Mouse (Mus musculus) kidney, adult 2 months (tissue): ENCODE measurements around the gene Cyfip2. TPM values are rescaled to one million over a fixed set of nuclear protein-coding genes. Genes with fewer than 3 reads are reported as not detected.
A peak's percentile ranks its signal among the peaks of the same experiment; 100 is the strongest.

Experiments
- DNase-seq: peaks from one replicate; pipeline ENCODE4 v3.0.0; 2021
- H3K27ac ChIP-seq: fragments of 200-500 bp; 2 replicates; pipeline ENCODE4 v1.5.1; 2012; ENCODE audit warnings: low read depth, low read length, control low read depth, inconsistent platforms; ENCODE audit not compliant: insufficient read depth
- H3K27me3 ChIP-seq: fragments of 200-500 bp; replicated peaks from 2 replicates; pipeline ENCODE4 v1.6.1; 2012; ENCODE audit warnings: mild to moderate bottlenecking, moderate library complexity, low read length, inconsistent platforms; ENCODE audit not compliant: control insufficient read depth, insufficient read depth
- H3K36me3 ChIP-seq: fragments of 200-500 bp; 2 replicates; pipeline ENCODE4 v1.6.1; 2012; ENCODE audit warnings: mild to moderate bottlenecking, moderate library complexity, low read length, inconsistent platforms; ENCODE audit not compliant: control insufficient read depth, insufficient read depth
- H3K4me1 ChIP-seq: fragments of 200-500 bp; 2 replicates; pipeline ENCODE4 v1.6.1; 2011; ENCODE audit warnings: low read length; ENCODE audit not compliant: control insufficient read depth, insufficient read depth
- H3K4me3 ChIP-seq: fragments of 200-500 bp; 2 replicates; pipeline ENCODE4 v1.5.1; 2011; ENCODE audit warnings: mild to moderate bottlenecking, low read depth, low read length, control low read depth; ENCODE audit not compliant: insufficient read depth
- CTCF ChIP-seq: fragments of 200-500 bp; conservative IDR thresholded peaks from 2 replicates; pipeline ENCODE4 v1.5.1; 2011; ENCODE audit warnings: low read depth, mild to moderate bottlenecking, control low read depth, low read length, moderate library complexity, mixed read lengths; ENCODE audit not compliant: insufficient read depth, insufficient read length
- POLR2A ChIP-seq: fragments of 200-500 bp; IDR thresholded peaks from one replicate; pipeline ENCODE4 v1.6.1; 2011; ENCODE audit warnings: low read depth, low read length, control low read depth
- WGBS: fragments of 180-500 bp; shearing (Covaris S2); methylation state at CpG from one replicate; pipeline ENCODE4 v1.1.7; 2018; 5-methylcytosine and 5-hydroxymethylcytosine counted together
- polyA plus RNA-seq: library from polyadenylated mRNA; depleted of rRNA; stranded (reverse); fragments of >200 nt; gene quantifications from 2 replicates; pipeline ENCODE4 v1.2.3, GENCODE M21; 2012

Cyfip2 gene
- polyA plus RNA-seq, 1 experiment = 71.1 TPM

DNA sequence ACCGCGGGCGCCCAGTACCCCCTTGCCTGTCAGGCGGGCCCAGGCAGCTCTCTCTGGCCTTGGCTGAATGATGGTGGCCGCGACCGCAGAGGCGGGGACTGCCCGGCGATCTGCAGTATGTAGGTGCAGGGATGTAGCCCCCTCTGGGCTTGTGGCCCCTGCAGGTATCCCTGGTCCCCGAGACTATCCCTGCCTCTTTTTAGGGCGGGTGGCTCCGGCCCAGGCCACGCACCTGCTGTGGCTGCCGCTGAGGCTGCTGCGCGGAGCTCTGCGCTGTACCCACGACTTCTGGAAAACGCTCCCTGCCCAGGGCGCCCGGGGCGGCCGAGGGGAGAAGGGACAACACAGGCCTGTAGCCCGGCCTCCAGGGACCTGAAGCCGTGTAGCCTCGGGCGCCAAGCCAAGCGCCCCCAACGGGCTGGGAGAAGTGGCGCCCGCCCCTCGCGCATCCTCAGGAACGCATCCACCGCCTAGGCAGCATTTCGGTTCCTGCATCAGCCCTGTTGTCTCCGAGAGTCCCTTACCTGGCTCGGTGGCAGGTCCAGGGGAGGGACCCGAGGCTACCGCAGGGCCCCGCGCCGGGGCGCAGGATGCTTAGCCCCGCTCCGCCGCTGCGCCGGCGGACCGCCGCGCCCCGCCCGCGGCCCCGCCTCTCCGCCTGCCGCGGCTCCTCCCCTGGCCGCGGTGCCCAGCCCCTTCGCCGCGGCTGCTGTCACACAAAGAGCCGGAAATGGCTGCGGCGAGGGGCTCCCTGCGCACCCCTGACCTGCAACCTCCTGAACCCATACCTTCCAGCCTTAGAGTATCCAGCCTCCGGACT is 746 bp downstream of the Cyfip2 start:
- WGBS = 1% methylated on average over 71 of the region's 71 CpGs

DNA sequence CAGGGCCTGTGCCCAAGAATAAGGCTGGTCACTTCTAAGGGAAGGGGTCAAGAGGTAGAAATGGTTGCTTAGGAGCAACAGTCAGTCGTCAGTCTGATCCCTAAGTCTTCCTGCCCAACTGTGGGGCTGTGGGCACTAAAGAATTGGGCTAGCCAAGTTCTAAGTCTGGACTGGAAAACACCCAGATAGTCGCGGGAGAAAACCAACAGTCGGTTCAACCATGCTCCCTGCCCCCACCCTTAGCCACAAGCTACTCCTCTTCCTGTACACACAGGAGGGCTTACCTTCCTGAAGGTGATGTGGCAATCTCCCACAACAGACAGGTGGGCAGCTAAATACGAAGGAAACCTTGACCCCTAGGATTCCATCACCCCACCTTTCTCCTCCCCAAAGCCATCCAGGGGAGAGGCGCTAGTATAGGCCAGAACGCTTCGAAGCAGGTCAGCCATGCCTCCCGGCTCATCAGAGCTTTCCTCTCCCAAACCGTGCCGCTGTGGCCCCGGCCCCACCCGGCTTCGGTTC is 1.4 kb downstream of the Cyfip2 start:
- peak overlapping the region; percentile 85 for H3K27ac ChIP-seq
- no peaks in the 10 kb centered on the region for H3K27me3 ChIP-seq
- no peak for TF ChIP-seq POLR2A
- no peak for TF ChIP-seq CTCF
- 8% methylated on average over 14 of the region's 14 CpGs for WGBS
- peak; percentile 47 for DNase-seq
- H3K36me3 ChIP-seq = no peaks in the 10 kb centered on the region
- peak overlapping the region; percentile 98 for H3K4me3 ChIP-seq
- peaks cover 20% of the 10 kb centered on the region; the same call in 1 of the 2 replicates for H3K4me1 ChIP-seq

More for the DNA sequence above, 746 bp downstream of the Cyfip2 start:
- no peak for TF ChIP-seq CTCF
- Histone ChIP-seq H3K36me3 (no peaks in the 10 kb centered on the region), H3K4me1 (peaks cover 20% of the 10 kb centered on the region; the same call in 1 of the 2 replicates), H3K27me3 (no peaks in the 10 kb centered on the region), H3K27ac (peak overlapping the region; percentile 85), H3K4me3 (peak overlapping the region; percentile 98)
- DNase-seq = peak; percentile 72

DNA sequence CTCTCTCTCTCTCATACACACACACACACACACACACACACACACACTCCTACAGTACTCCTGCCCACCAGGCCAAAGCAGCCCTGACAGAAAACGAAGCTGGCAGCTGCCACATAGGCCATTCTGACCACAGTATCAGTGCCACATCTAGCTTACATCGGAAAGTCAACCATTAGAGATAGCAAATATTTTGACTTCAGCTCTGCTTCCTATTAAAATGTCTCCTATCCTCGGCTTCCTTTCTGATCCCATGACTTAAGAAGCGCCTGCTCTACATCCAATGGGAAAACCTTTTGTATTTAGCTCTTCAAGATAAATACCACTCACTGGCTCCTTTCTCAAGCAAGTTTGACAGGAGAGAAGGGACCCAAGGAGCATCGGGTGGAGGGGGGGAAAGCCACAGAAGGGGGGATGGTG is 2.0 kb downstream of the Cyfip2 start:
- Histone ChIP-seq H3K27me3 (no peaks in the 10 kb centered on the region), H3K27ac (peak overlapping the region; percentile 76), H3K36me3 (no peaks in the 10 kb centered on the region), H3K4me3 (peak overlapping the region; percentile 98), H3K4me1 (peaks cover 20% of the 10 kb centered on the region; the same call in 1 of the 2 replicates)
- DNase-seq = no peak
- no peak for TF ChIP-seq POLR2A
- TF ChIP-seq CTCF = no peak
- WGBS = 53% methylated on average over 5 of the region's 5 CpGs

DNA sequence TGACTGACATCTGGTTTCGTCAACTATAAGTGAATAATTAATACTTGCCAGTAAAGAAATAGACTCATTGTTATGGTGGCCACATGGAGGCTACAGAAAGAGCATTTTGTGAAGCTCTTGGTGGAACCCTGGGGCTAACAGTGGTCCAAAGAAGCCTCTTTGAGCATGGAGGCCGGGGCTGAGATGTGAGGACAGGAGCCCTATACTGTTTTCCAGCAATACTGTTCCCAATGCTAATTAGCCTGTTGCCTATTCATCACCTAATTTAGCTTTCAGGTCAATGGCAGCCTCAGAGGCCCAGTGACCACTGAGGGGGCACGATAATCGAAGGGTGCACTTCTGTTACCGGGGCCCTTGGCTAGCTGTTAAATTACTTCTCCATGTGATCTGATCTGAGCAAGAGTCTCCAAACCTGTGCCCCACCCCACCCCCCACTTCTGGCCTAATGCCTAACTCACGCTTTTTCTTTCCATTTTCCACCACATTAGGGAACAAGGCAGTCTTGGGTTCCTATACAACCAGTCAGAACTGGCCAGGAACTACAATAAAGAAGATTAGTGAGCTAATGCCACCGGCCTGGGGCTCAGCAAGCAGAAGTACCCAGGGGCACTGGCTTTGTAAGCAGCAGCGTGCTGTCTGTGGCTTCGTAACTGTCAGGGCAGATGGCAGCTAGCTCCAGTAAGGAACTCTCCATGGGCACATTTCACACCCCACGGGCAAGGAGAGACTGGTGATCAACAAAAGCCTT is 2.7 kb downstream of the Cyfip2 start:
- H3K4me1 ChIP-seq = peaks cover 23% of the 10 kb centered on the region; the same call in 1 of the 2 replicates
- no peak for TF ChIP-seq POLR2A
- H3K27me3 ChIP-seq = no peaks in the 10 kb centered on the region
- H3K36me3 ChIP-seq = no peaks in the 10 kb centered on the region
- 52% methylated on average over 10 of the region's 10 CpGs for WGBS
- peak overlapping the region; percentile 98 for H3K4me3 ChIP-seq
- peak; percentile 36 for DNase-seq
- peak overlapping the region; percentile 76 for H3K27ac ChIP-seq

DNA sequence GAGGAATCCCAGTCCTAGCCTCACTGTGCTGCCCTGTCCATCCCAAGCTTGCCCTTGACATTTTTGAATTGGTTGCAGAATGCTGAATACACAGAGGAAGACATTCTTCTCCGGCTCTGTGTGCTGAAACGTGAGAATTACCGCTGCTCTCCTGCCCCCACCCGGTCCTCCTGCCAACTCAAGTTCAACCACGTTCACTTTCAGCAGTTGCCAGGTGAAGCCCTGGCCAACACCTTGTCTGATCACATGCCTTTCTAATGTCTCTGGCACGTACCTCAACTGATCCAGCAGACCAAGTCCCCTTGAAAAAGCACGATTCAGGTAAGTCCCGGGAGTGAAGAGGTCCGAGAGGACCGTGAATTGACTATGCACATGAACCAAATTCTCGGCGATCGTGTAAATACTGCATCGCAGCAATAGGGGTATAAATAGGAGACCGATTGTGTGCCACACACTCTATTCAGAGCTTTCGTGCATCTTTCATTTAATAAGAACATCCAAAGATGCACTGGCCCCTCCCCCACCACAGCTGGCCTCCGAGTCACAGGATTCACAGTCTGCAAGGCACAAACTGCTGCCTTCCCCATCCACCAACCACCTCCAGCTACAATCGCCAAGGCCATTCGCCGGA is 3.4 kb downstream of the Cyfip2 start:
- H3K27me3 ChIP-seq = no peaks in the 10 kb centered on the region
- DNase-seq = peak; percentile 91
- WGBS = 50% methylated on average over 20 of the region's 20 CpGs
- peaks cover 23% of the 10 kb centered on the region; the same call in 1 of the 2 replicates for H3K4me1 ChIP-seq
- peak overlapping the region; percentile 24 for H3K4me3 ChIP-seq
- peak overlapping the region; percentile 76 for H3K27ac ChIP-seq
- TF ChIP-seq POLR2A (no peak), CTCF (no peak; the same call in 1 of the 2 replicates)
- H3K36me3 ChIP-seq = no peaks in the 10 kb centered on the region

DNA sequence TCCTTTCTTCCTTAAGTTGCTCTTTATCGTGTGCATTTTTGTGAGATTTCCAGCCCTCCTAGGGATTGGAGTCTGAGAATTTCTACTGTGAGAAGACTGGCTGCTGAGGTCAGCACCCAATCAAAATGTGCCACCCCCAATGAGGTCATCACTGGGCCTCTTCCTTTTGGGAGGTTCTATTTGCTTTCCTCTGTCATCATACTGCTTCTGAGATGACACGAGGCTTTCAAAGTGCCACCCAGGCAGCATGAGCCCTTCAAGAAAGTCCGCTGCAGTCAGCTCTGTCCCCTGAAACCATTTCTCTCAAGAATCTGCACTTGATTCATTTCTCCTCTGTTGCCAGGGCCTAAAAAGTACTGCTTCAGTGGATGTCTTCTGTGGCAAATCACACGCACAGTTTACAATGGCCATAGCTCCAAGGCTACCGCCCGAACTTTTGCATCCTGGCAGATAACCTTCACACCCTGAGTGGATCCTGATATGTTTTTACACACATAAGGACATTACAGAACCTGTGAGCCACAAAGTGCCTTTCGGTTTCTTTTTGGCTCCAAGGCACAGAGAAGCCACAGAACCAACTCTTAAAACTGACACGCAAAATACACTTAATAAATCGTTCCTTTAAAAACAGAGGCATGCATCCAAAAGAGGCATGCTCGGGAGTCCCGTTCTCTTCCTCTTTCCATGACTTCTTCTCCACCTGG is 4.2 kb downstream of the Cyfip2 start:
- no peak for DNase-seq
- Histone ChIP-seq H3K36me3 (no peaks in the 10 kb centered on the region), H3K4me1 (peaks cover 23% of the 10 kb centered on the region; the same call in 1 of the 2 replicates), H3K27me3 (no peaks in the 10 kb centered on the region), H3K27ac (peak overlapping the region; percentile 71), H3K4me3 (peak overlapping the region; percentile 13)
- 68% methylated on average over 11 of the region's 11 CpGs for WGBS
- no peak for TF ChIP-seq CTCF
- no peak for TF ChIP-seq POLR2A
